Mouse (Mus musculus): Measurements from ENCODE around the gene Cds1. TPM values are rescaled to one million over a fixed set of nuclear protein-coding genes. Genes with fewer than 3 reads are reported as not detected.

Cds1 gene
- total RNA-seq (2014; rRNA removed): 11.8 and 13.5 TPM in 2 replicates
- 6.5 and 9.6 TPM in 2 replicates for polyA plus RNA-seq (2015; fragmentation: Nextera tagmentation; extraction: Ambion mirVana)

- Histone ChIP-seq H3K9ac (peak within 1 kb of the TSS; percentile 62), H3K9me3 (ENCODE audit: low read length) (no peaks in the 10 kb centered on the region), H3K27me3 (ENCODE audit: insufficient read depth, low read length) (peaks cover 26% of the 10 kb centered on the region), H3K4me2 (ENCODE audit: low read depth) (peak within 1 kb of the TSS; percentile 97), H3K36me3 (ENCODE audit: insufficient read depth) (no peaks in the 10 kb centered on the region), H3K4me1 (ENCODE audit: insufficient read depth) (0 out of 2 replicates have a peak, but pooled peaks cover 5% of the 10 kb centered on the region), H3K27ac (ENCODE audit: low read depth, low read length) (no peak within 1 kb of the TSS), H3K4me3 (ENCODE audit: low read depth, low read length) (peak within 1 kb of the TSS; percentile 77)
- DNase-seq: peak; percentile 83
- WGBS: under 1% methylated on average over 78 of the region's 91 CpGs
- TF ChIP-seq CTCF (IDR thresholded peaks at IDR 0.05; ENCODE audit: low read depth): no peak
- peak; percentile 94 for ATAC-seq
These were observed at the start of gene Cds1 for GRCm38 (mm10) chr5:101764554-101765347. TSS of gene Cds1 (plus strand) at chr5:101765130.

DNA sequence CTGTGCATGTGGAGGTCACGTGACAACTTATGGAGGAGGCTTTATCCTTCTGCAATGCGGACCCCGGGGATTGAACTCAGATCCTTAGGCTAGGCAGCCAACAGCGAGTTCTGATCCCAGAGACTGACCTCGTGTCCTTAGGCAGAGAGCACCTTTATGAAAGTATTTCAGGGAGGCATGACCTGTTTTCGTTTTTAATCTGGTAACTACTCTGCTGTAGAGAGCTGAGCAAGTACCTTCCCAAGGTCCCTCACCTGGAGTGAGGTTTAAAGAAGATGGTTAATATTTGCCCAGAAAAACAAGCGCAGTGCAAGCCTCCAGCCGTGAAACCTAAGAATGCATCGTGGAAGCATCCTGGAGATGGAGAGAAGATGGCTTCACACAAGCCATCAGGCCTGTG, 40.7 kb upstream of the Cds1 start:
- Histone ChIP-seq H3K27ac (ENCODE audit: low read depth, low read length) (no peak overlapping the region), H3K4me1 (ENCODE audit: insufficient read depth) (no peaks in the 10 kb centered on the region), H3K4me3 (ENCODE audit: low read depth, low read length) (no peak overlapping the region), H3K36me3 (ENCODE audit: insufficient read depth) (no peaks in the 10 kb centered on the region), H3K4me2 (ENCODE audit: low read depth) (no peak overlapping the region), H3K9ac (no peak overlapping the region), H3K9me3 (ENCODE audit: low read length) (no peaks in the 10 kb centered on the region), H3K27me3 (ENCODE audit: insufficient read depth, low read length) (no peaks in the 10 kb centered on the region)
- 93% methylated on average over 9 of the region's 9 CpGs for WGBS
- ATAC-seq: no peak
- DNase-seq: no peak
- TF ChIP-seq CTCF (IDR thresholded peaks at IDR 0.05; ENCODE audit: low read depth): no peak

DNA sequence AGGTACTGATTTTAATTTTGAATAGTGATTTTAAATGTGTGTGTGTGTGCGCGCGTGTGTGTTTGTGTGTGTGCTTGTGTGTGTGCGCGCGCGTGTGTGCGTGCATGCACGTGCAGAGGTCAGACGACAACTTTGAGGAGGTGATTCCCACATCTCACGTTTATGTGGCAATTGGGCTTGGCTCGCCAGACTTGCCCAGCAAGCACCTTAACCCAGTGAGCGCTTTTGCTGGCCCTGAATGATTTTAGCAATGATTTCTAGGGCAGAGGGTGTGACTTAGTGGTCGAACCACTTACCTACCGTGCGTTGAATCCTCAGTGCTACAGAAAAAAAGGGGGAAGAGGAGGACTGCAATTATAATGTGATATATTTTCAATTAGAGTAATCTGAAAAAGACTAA, 40.2 kb upstream of the Cds1 start:
- ATAC-seq: no peak
- 94% methylated on average over 16 of the region's 16 CpGs for WGBS
- no peak for DNase-seq
- Histone ChIP-seq H3K9me3 (ENCODE audit: low read length) (no peaks in the 10 kb centered on the region), H3K27me3 (ENCODE audit: insufficient read depth, low read length) (no peaks in the 10 kb centered on the region), H3K36me3 (ENCODE audit: insufficient read depth) (no peaks in the 10 kb centered on the region), H3K4me2 (ENCODE audit: low read depth) (no peak overlapping the region), H3K27ac (ENCODE audit: low read depth, low read length) (no peak overlapping the region), H3K4me3 (ENCODE audit: low read depth, low read length) (no peak overlapping the region), H3K4me1 (ENCODE audit: insufficient read depth) (no peaks in the 10 kb centered on the region), H3K9ac (no peak overlapping the region)
- no peak for TF ChIP-seq CTCF (IDR thresholded peaks at IDR 0.05; ENCODE audit: low read depth)

- Histone ChIP-seq H3K4me3 (ENCODE audit: low read depth, low read length) (no peak overlapping the region), H3K36me3 (ENCODE audit: insufficient read depth) (no peaks in the 10 kb centered on the region), H3K27me3 (ENCODE audit: insufficient read depth, low read length) (no peaks in the 10 kb centered on the region), H3K9ac (no peak overlapping the region), H3K9me3 (ENCODE audit: low read length) (no peaks in the 10 kb centered on the region), H3K4me1 (ENCODE audit: insufficient read depth) (no peaks in the 10 kb centered on the region), H3K4me2 (ENCODE audit: low read depth) (no peak overlapping the region), H3K27ac (ENCODE audit: low read depth, low read length) (no peak overlapping the region)
- WGBS: 86% methylated on average over 8 of the region's 8 CpGs
- ATAC-seq (no peak), DNase-seq (no peak)
- no peak for TF ChIP-seq CTCF (IDR thresholded peaks at IDR 0.05; ENCODE audit: low read depth)
These were observed 39.2 kb upstream of the Cds1 start for GRCm38 (mm10) chr5:101725703-101726102.

GRCm38 (mm10) chr5:101726371-101726770, 38.6 kb upstream of the Cds1 start:
- no peaks in the 10 kb centered on the region for H3K27me3 ChIP-seq (ENCODE audit: insufficient read depth, low read length)
- no peaks in the 10 kb centered on the region for H3K9me3 ChIP-seq (ENCODE audit: low read length)
- H3K27ac ChIP-seq (ENCODE audit: low read depth, low read length): no peak overlapping the region
- DNase-seq: no peak
- no peak for ATAC-seq
- no peak for TF ChIP-seq CTCF (IDR thresholded peaks at IDR 0.05; ENCODE audit: low read depth)
- 92% methylated on average over 6 of the region's 6 CpGs for WGBS
- no peak overlapping the region for H3K4me2 ChIP-seq (ENCODE audit: low read depth)
- H3K4me1 ChIP-seq (ENCODE audit: insufficient read depth): no peaks in the 10 kb centered on the region
- H3K36me3 ChIP-seq (ENCODE audit: insufficient read depth): no peaks in the 10 kb centered on the region
- H3K4me3 ChIP-seq (ENCODE audit: low read depth, low read length): no peak overlapping the region
- H3K9ac ChIP-seq: no peak overlapping the region

DNA sequence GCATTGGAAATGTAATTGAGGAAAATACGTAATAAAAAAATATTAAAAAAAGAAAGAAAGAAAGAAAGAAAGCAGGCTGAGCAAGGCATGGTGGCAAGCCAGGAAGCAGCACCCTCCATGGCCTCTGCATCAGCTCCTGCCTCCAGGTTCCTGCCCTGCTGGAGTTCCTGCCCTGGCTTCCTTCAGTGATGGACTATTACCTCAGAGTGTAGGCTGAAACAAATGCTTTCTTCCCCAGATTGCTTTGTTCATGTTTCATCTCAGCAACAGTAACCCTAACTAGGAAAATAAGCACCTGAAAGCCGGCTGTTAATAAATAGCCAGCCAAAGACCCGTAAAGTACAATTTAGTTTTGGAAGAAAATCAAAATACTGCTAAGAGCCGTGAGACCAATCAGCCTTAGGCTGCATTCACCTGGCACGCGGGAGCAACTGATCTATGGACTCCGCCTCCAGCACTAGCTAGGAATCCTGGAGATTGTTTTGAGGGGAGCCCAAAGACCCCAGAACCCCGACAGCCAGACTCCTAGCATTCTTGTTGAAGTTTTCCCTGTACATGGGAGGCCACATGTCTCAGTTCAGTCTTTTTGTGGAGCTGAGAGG, 36.5 kb upstream of the Cds1 start:
- Histone ChIP-seq H3K9me3 (ENCODE audit: low read length) (no peaks in the 10 kb centered on the region), H3K4me1 (ENCODE audit: insufficient read depth) (no peaks in the 10 kb centered on the region), H3K9ac (no peak overlapping the region), H3K36me3 (ENCODE audit: insufficient read depth) (no peaks in the 10 kb centered on the region), H3K4me3 (ENCODE audit: low read depth, low read length) (no peak overlapping the region), H3K27me3 (ENCODE audit: insufficient read depth, low read length) (no peaks in the 10 kb centered on the region), H3K4me2 (ENCODE audit: low read depth) (no peak overlapping the region), H3K27ac (ENCODE audit: low read depth, low read length) (no peak overlapping the region)
- no peak for ATAC-seq
- DNase-seq: no peak
- TF ChIP-seq CTCF (IDR thresholded peaks at IDR 0.05; ENCODE audit: low read depth): no peak
- 66% methylated on average over 8 of the region's 8 CpGs for WGBS

- WGBS: 64% methylated on average over 3 of the region's 3 CpGs
- no peaks in the 10 kb centered on the region for H3K9me3 ChIP-seq (ENCODE audit: low read length)
- H3K36me3 ChIP-seq (ENCODE audit: insufficient read depth): no peaks in the 10 kb centered on the region
- no peak overlapping the region for H3K4me2 ChIP-seq (ENCODE audit: low read depth)
- no peak overlapping the region for H3K4me3 ChIP-seq (ENCODE audit: low read depth, low read length)
- TF ChIP-seq CTCF (IDR thresholded peaks at IDR 0.05; ENCODE audit: low read depth): no peak
- H3K9ac ChIP-seq: no peak overlapping the region
- no peaks in the 10 kb centered on the region for H3K4me1 ChIP-seq (ENCODE audit: insufficient read depth)
- DNase-seq: no peak
- H3K27ac ChIP-seq (ENCODE audit: low read depth, low read length): no peak overlapping the region
- no peaks in the 10 kb centered on the region for H3K27me3 ChIP-seq (ENCODE audit: insufficient read depth, low read length)
- ATAC-seq: no peak
These were observed 27.6 kb upstream of the Cds1 start for GRCm38 (mm10) chr5:101737341-101737740.
